Mouse (Mus musculus): ENCODE results near the gene Proz. TPM values are rescaled to one million over a fixed set of nuclear protein-coding genes. Genes with fewer than 3 reads are reported as not detected.

The Proz gene
- polyA plus RNA-seq, 1 experiment: not detected

- no peak for TF ChIP-seq POLR2A (IDR thresholded peaks at IDR 0.05; ENCODE audit: low read depth, low read length)
- no peak for TF ChIP-seq CTCF (IDR thresholded peaks at IDR 0.05; ENCODE audit: borderline replicate concordance, insufficient read depth, low read length)
- Histone ChIP-seq H3K4me3 (ENCODE audit: insufficient read depth, low read length) (no peak overlapping the region), H3K4me1 (ENCODE audit: control insufficient read depth, insufficient read depth, low read length) (no peaks in the 10 kb centered on the region), H3K27ac (ENCODE audit: insufficient read depth, low read length) (no peak overlapping the region)
These were observed 60.4 kb downstream of the Proz start for GRCm38 (mm10) chr8:13120882-13121665.

GRCm38 (mm10) chr8:13122887-13123421, 62.2 kb downstream of the Proz start:
- no peaks in the 10 kb centered on the region for H3K4me1 ChIP-seq (ENCODE audit: control insufficient read depth, insufficient read depth, low read length)
- no peak overlapping the region for H3K4me3 ChIP-seq (ENCODE audit: insufficient read depth, low read length)
- TF ChIP-seq POLR2A (IDR thresholded peaks at IDR 0.05; ENCODE audit: low read depth, low read length) (no peak), CTCF (IDR thresholded peaks at IDR 0.05; ENCODE audit: borderline replicate concordance, insufficient read depth, low read length) (no peak)
- H3K27ac ChIP-seq (ENCODE audit: insufficient read depth, low read length): no peak overlapping the region

GRCm38 (mm10) chr8:13124897-13125296, 64.2 kb downstream of the Proz start:
- no peak overlapping the region for H3K27ac ChIP-seq (ENCODE audit: insufficient read depth, low read length)
- TF ChIP-seq POLR2A (IDR thresholded peaks at IDR 0.05; ENCODE audit: low read depth, low read length) (no peak), CTCF (IDR thresholded peaks at IDR 0.05; ENCODE audit: borderline replicate concordance, insufficient read depth, low read length) (no peak)
- H3K4me3 ChIP-seq (ENCODE audit: insufficient read depth, low read length): no peak overlapping the region
- H3K4me1 ChIP-seq (ENCODE audit: control insufficient read depth, insufficient read depth, low read length): no peaks in the 10 kb centered on the region

Other genes with a start within 250 kb of the Proz start
- gene Mcf2l, start 187.1 kb upstream of the Proz start, polyA plus RNA-seq (2011; ENCODE audit: insufficient read length, low read depth, missing spikeins): 3.0 and 6.8 TPM in 2 replicates
- gene F7, start 34.9 kb upstream of the Proz start, polyA plus RNA-seq (2011; ENCODE audit: insufficient read length, low read depth, missing spikeins): not detected in 2 replicates
- not detected in 2 replicates for gene F10, start 23.6 kb upstream of the Proz start, polyA plus RNA-seq (2011; ENCODE audit: insufficient read length, low read depth, missing spikeins)
- 22.6 and 33.0 TPM in 2 replicates for gene Pcid2, start 44.5 kb downstream of the Proz start, polyA plus RNA-seq (2011; ENCODE audit: insufficient read length, low read depth, missing spikeins)
- gene Cul4a, start 44.7 kb downstream of the Proz start, polyA plus RNA-seq (2011; ENCODE audit: insufficient read length, low read depth, missing spikeins): 74.9 and 82.4 TPM in 2 replicates
- 604 and 655 TPM in 2 replicates for gene Lamp1, start 98.2 kb downstream of the Proz start, polyA plus RNA-seq (2011; ENCODE audit: insufficient read length, low read depth, missing spikeins)
- gene Grtp1, start 139.7 kb downstream of the Proz start, polyA plus RNA-seq (2011; ENCODE audit: insufficient read length, low read depth, missing spikeins): 0.70 and 2.1 TPM in 2 replicates
- gene Adprhl1, start 193.2 kb downstream of the Proz start, polyA plus RNA-seq (2011; ENCODE audit: insufficient read length, low read depth, missing spikeins): not detected in 2 replicates
- 15.3 and 19.1 TPM in 2 replicates for gene Dcun1d2, start 227.2 kb downstream of the Proz start, polyA plus RNA-seq (2011; ENCODE audit: insufficient read length, low read depth, missing spikeins)
- 32.8 and 42.2 TPM in 2 replicates for gene Tmco3, start 227.3 kb downstream of the Proz start, polyA plus RNA-seq (2011; ENCODE audit: insufficient read length, low read depth, missing spikeins)